Mouse (Mus musculus) left cerebral cortex, adult 8-10 months (tissue): ENCODE data around the gene Sgpl1. TPM values are rescaled to one million over a fixed set of nuclear protein-coding genes. Genes with fewer than 3 reads are reported as not detected.
A peak's percentile ranks its signal among the peaks of the same experiment; 100 is the strongest.
"Not testable (repeated sequence)": the region's sequence is repeated elsewhere in the genome, so short reads cannot be mapped to it uniquely, and the experiment has no call there.

ENCODE experiments used
- DNase-seq, 2 experiments: peaks; one replicate each; pipeline ENCODE4 v3.0.0; 2022; ENCODE audit warnings: low spot score in 2 of 2
- total RNA-seq, 4 experiments: library from RNA; stranded (reverse); gene quantifications; 2 replicates each; pipeline ENCODE4 v1.2.4; 2022

The Sgpl1 gene
- total RNA-seq, 4 experiments from 2014 or later: 23.4 to 33.9 (median 28.5) TPM

GRCm38 (mm10) chr10:61156453-61156852, 8.9 kb upstream of the Sgpl1 start:
- DNase-seq: no peak

GRCm38 (mm10) chr10:61155611-61156010, 8.1 kb upstream of the Sgpl1 start:
- DNase-seq: no peak

- DNase-seq: no peak
These were observed 4.6 kb upstream of the Sgpl1 start for GRCm38 (mm10) chr10:61152131-61152530.

GRCm38 (mm10) chr10:61150616-61151015, 3.1 kb upstream of the Sgpl1 start:
- DNase-seq: no peak

GRCm38 (mm10) chr10:61149476-61149875, 2.0 kb upstream of the Sgpl1 start:
- no peak for DNase-seq

- no peak for DNase-seq
These were observed 721 bp downstream of the Sgpl1 start for GRCm38 (mm10) chr10:61146807-61147156.

GRCm38 (mm10) chr10:61146119-61146806, 1.2 kb downstream of the Sgpl1 start:
- peak; percentile 18 to 27 for DNase-seq

- DNase-seq: no peak
These were observed 1.8 kb downstream of the Sgpl1 start for GRCm38 (mm10) chr10:61145766-61146118.

GRCm38 (mm10) chr10:61143343-61143742, 4.2 kb downstream of the Sgpl1 start:
- DNase-seq: no peak

- DNase-seq: no peak
These were observed 9.9 kb downstream of the Sgpl1 start for GRCm38 (mm10) chr10:61137567-61137966.

GRCm38 (mm10) chr10:61135226-61135839, 12.2 kb downstream of the Sgpl1 start:
- DNase-seq: no peak

- DNase-seq: no peak
These were observed 13.5 kb downstream of the Sgpl1 start for GRCm38 (mm10) chr10:61134041-61134440.

- no peak for DNase-seq
These were observed 16.5 kb downstream of the Sgpl1 start for GRCm38 (mm10) chr10:61130959-61131358.

GRCm38 (mm10) chr10:61128701-61129365, 18.7 kb downstream of the Sgpl1 start:
- no peak for DNase-seq

GRCm38 (mm10) chr10:61124462-61124861, 23.0 kb downstream of the Sgpl1 start:
- no peak for DNase-seq

- DNase-seq: no peak
These were observed 24.1 kb downstream of the Sgpl1 start for GRCm38 (mm10) chr10:61123276-61123913.

- not testable (repeated sequence) for DNase-seq
These were observed 25.8 kb downstream of the Sgpl1 start for GRCm38 (mm10) chr10:61121732-61122131.

GRCm38 (mm10) chr10:61114246-61114720, 33.2 kb downstream of the Sgpl1 start:
- no peak for DNase-seq

GRCm38 (mm10) chr10:61103564-61104114, 43.9 kb downstream of the Sgpl1 start:
- no peak for DNase-seq

GRCm38 (mm10) chr10:61091866-61092265, 55.6 kb downstream of the Sgpl1 start:
- DNase-seq: no peak

GRCm38 (mm10) chr10:61089170-61090142, 58.0 kb downstream of the Sgpl1 start, which contains the start of gene Pcbd1:
Gene Pcbd1, plus strand, starts transcription at chr10:61089331.
- DNase-seq: no peak
